Mouse (Mus musculus): Measurements from ENCODE around the gene Tango6. TPM values are rescaled to one million over a fixed set of nuclear protein-coding genes. Genes with fewer than 3 reads are reported as not detected.

The Tango6 gene
- total and polyA plus RNA-seq, 3 experiments = 2.9 to 6.4 (median 4.5) TPM

- no peaks in the 10 kb centered on the region for H3K27me3 ChIP-seq (replicated peaks)
- peaks cover 0 to 16% of the 10 kb centered on the region in 2 experiments; a peak in 2 of 4 replicates for H3K4me1 ChIP-seq (ENCODE audit: control insufficient read depth in 1 of 2, insufficient read depth in 2 of 2)
- H3K9ac ChIP-seq (ENCODE audit: insufficient read depth, low read depth) = no peak overlapping the region
- DNase-seq (ENCODE audit: extremely low read depth) = peak; percentile 58
- TF ChIP-seq JUN (IDR thresholded peaks at IDR 0.05; ENCODE audit: insufficient read depth, low read depth, low read length) (no peak), SMC3 (IDR thresholded peaks at IDR 0.05; ENCODE audit: low read depth, low read length) (peak; percentile 61), RAD21 (IDR thresholded peaks at IDR 0.05; ENCODE audit: low read depth, low read length) (peak; percentile 75), CTCF (conservative IDR thresholded peaks at IDR 0.05 in 1 of 2, IDR thresholded peaks at IDR 0.05 in 1 of 2; ENCODE audit: low read depth in 2 of 2, low read length in 2 of 2) (peak; percentile 74 to 84)
- dilution Hi-C loops (cut with MboI; ENCODE audit: extremely low pct_ligation_motif_present, extremely low pct_unique_long_range_greater_than_20kb, low sequenced_read_pairs) (no loop called here), in situ Hi-C loops (cut with MboI; ENCODE audit: low pct_ligation_motif_present, low pct_unique_long_range_greater_than_20kb, low sequenced_read_pairs) (no loop called here)
- H3K4me3 ChIP-seq (replicated peaks in 1 of 3; ENCODE audit: low read depth in 2 of 3, low read length in 2 of 3, poor library complexity in 1 of 3) = no peak overlapping the region
- peaks cover 23 to 84% of the 10 kb centered on the region in 2 experiments for H3K36me3 ChIP-seq (replicated peaks in 1 of 2; ENCODE audit: control insufficient read depth in 1 of 2, insufficient read depth in 1 of 2, low read length in 1 of 2)
- no peak overlapping the region for H3K27ac ChIP-seq (ENCODE audit: insufficient read depth, low read depth)
- no peaks in the 10 kb centered on the region for H3K9me3 ChIP-seq (replicated peaks; ENCODE audit: low read length)
- H3K4me2 ChIP-seq (ENCODE audit: insufficient read depth, low read depth, poor library complexity, severe bottlenecking) = no peak overlapping the region
- H3K79me2 ChIP-seq (replicated peaks; ENCODE audit: control insufficient read depth, extremely low read depth, insufficient read depth, poor library complexity, severe bottlenecking) = no peaks in the 10 kb centered on the region
These were observed 16.7 kb downstream of the Tango6 start for GRCm38 (mm10) chr8:106699588-106699987.

- H3K9ac ChIP-seq (ENCODE audit: insufficient read depth, low read depth) = no peak overlapping the region
- in situ Hi-C loops (cut with MboI; ENCODE audit: low pct_ligation_motif_present, low pct_unique_long_range_greater_than_20kb, low sequenced_read_pairs) (no loop called here), dilution Hi-C loops (cut with MboI; ENCODE audit: extremely low pct_ligation_motif_present, extremely low pct_unique_long_range_greater_than_20kb, low sequenced_read_pairs) (no loop called here)
- DNase-seq (ENCODE audit: extremely low read depth) = no peak
- TF ChIP-seq HCFC1 (IDR thresholded peaks at IDR 0.05; ENCODE audit: low read depth, low read length) (no peak), CHD1 (IDR thresholded peaks at IDR 0.05; ENCODE audit: low read depth, low read length) (no peak), MYC (IDR thresholded peaks at IDR 0.05; ENCODE audit: low read depth, low read length) (no peak), E2F4 (IDR thresholded peaks at IDR 0.05; ENCODE audit: insufficient replicate concordance, low read depth, low read length) (no peak), MXI1 (IDR thresholded peaks at IDR 0.05; ENCODE audit: low read depth, low read length) (no peak), SIN3A (IDR thresholded peaks at IDR 0.05; ENCODE audit: low read length) (no peak), CTCF (conservative IDR thresholded peaks at IDR 0.05 in 1 of 2, IDR thresholded peaks at IDR 0.05 in 1 of 2; ENCODE audit: low read depth in 2 of 2, low read length in 2 of 2) (no peak)
- H3K79me2 ChIP-seq (replicated peaks; ENCODE audit: control insufficient read depth, extremely low read depth, insufficient read depth, poor library complexity, severe bottlenecking) = no peaks in the 10 kb centered on the region
- H3K4me2 ChIP-seq (ENCODE audit: insufficient read depth, low read depth, poor library complexity, severe bottlenecking) = no peak overlapping the region
- H3K36me3 ChIP-seq (replicated peaks in 1 of 2; ENCODE audit: control insufficient read depth in 1 of 2, insufficient read depth in 1 of 2, low read length in 1 of 2) = peaks cover 26 to 87% of the 10 kb centered on the region in 2 experiments
- no peaks in the 10 kb centered on the region for H3K9me3 ChIP-seq (replicated peaks; ENCODE audit: low read length)
- H3K4me1 ChIP-seq (ENCODE audit: control insufficient read depth in 1 of 2, insufficient read depth in 2 of 2) = peaks cover 0 to 16% of the 10 kb centered on the region in 2 experiments; a peak in 2 of 4 replicates
- H3K4me3 ChIP-seq (replicated peaks in 1 of 3; ENCODE audit: low read depth in 2 of 3, low read length in 2 of 3, poor library complexity in 1 of 3) = no peak overlapping the region
- H3K27me3 ChIP-seq (replicated peaks) = no peaks in the 10 kb centered on the region
- H3K27ac ChIP-seq (ENCODE audit: insufficient read depth, low read depth) = no peak overlapping the region
These were observed 17.3 kb downstream of the Tango6 start for GRCm38 (mm10) chr8:106700131-106700530.

GRCm38 (mm10) chr8:106701360-106701759, 18.5 kb downstream of the Tango6 start:
- DNase-seq (ENCODE audit: extremely low read depth) = no peak
- no peaks in the 10 kb centered on the region for H3K27me3 ChIP-seq (replicated peaks)
- H3K4me1 ChIP-seq (ENCODE audit: control insufficient read depth in 1 of 2, insufficient read depth in 2 of 2) = peaks cover 0 to 16% of the 10 kb centered on the region in 2 experiments; a peak in 2 of 4 replicates
- no peak overlapping the region for H3K4me3 ChIP-seq (replicated peaks in 1 of 3; ENCODE audit: low read depth in 2 of 3, low read length in 2 of 3, poor library complexity in 1 of 3)
- H3K36me3 ChIP-seq (replicated peaks in 1 of 2; ENCODE audit: control insufficient read depth in 1 of 2, insufficient read depth in 1 of 2, low read length in 1 of 2) = peaks cover 26 to 85% of the 10 kb centered on the region in 2 experiments
- H3K79me2 ChIP-seq (replicated peaks; ENCODE audit: control insufficient read depth, extremely low read depth, insufficient read depth, poor library complexity, severe bottlenecking) = no peaks in the 10 kb centered on the region
- no peak overlapping the region for H3K27ac ChIP-seq (ENCODE audit: insufficient read depth, low read depth)
- no peak overlapping the region for H3K4me2 ChIP-seq (ENCODE audit: insufficient read depth, low read depth, poor library complexity, severe bottlenecking)
- dilution Hi-C loops (cut with MboI; ENCODE audit: extremely low pct_ligation_motif_present, extremely low pct_unique_long_range_greater_than_20kb, low sequenced_read_pairs) = no loop called here
- H3K9ac ChIP-seq (ENCODE audit: insufficient read depth, low read depth) = no peak overlapping the region
- no peaks in the 10 kb centered on the region for H3K9me3 ChIP-seq (replicated peaks; ENCODE audit: low read length)
- TF ChIP-seq ZKSCAN1 (IDR thresholded peaks at IDR 0.05; ENCODE audit: borderline replicate concordance, low read depth, low read length) (no peak), ZNF384 (IDR thresholded peaks at IDR 0.05; ENCODE audit: low read depth, low read length) (no peak), POLR2AphosphoS2 (IDR thresholded peaks at IDR 0.05; ENCODE audit: low read depth, low read length) (no peak), ZMIZ1 (IDR thresholded peaks at IDR 0.05; ENCODE audit: low read depth, low read length) (no peak), RCOR1 (conservative IDR thresholded peaks at IDR 0.05; ENCODE audit: low read depth, low read length) (no peak), GABPA (IDR thresholded peaks at IDR 0.05; ENCODE audit: insufficient replicate concordance, low read depth, low read length) (no peak), SMC3 (IDR thresholded peaks at IDR 0.05; ENCODE audit: low read depth, low read length) (no peak), ETS1 (conservative IDR thresholded peaks at IDR 0.05; ENCODE audit: low read depth, low read length) (no peak), PAX5 (IDR thresholded peaks at IDR 0.05; ENCODE audit: low read length) (no peak), NELFE (IDR thresholded peaks at IDR 0.05; ENCODE audit: low read depth, low read length) (no peak), CHD2 (IDR thresholded peaks at IDR 0.05; ENCODE audit: low read length) (no peak), MAX (IDR thresholded peaks at IDR 0.05; ENCODE audit: low read length) (no peak), EP300 (IDR thresholded peaks at IDR 0.05; ENCODE audit: low read length) (no peak)
- in situ Hi-C loops (cut with MboI; ENCODE audit: low pct_ligation_motif_present, low pct_unique_long_range_greater_than_20kb, low sequenced_read_pairs) = no loop called here

Measured in CH12.LX (cell line).